Mouse (Mus musculus) heart, embryonic 13.5 days (tissue): ENCODE results near the gene Prr5l. TPM values are rescaled to one million over a fixed set of nuclear protein-coding genes. Genes with fewer than 3 reads are reported as not detected.

Experiments
- ATAC-seq: fragments of 200-750 bp; cut with Nextera tagmentation; 2 replicates; pipeline ENCODE4 v1.8.0; 2017; ENCODE audit warnings: moderate TSS enrichment; ENCODE audit not compliant: insufficient number of reproducible peaks, low FRiP score, low TSS enrichment; ENCODE audit errors: extremely low read depth
- H3K27ac ChIP-seq: fragments of 300-500 bp; sonication (generic); replicated peaks from 2 replicates; pipeline ENCODE4 v1.5.1; 2015; ENCODE audit warnings: moderate library complexity, mild to moderate bottlenecking, inconsistent platforms
- H3K27me3 ChIP-seq: fragments of 300-500 bp; sonication (generic); replicated peaks from 2 replicates; pipeline ENCODE4 v1.6.1; 2015; ENCODE audit warnings: mild to moderate bottlenecking, inconsistent platforms
- H3K36me3 ChIP-seq: fragments of 300-500 bp; sonication (generic); 2 replicates; pipeline ENCODE4 v1.6.1; 2015; ENCODE audit warnings: mild to moderate bottlenecking, inconsistent platforms
- H3K4me1 ChIP-seq: fragments of 300-500 bp; sonication (generic); 2 replicates; pipeline ENCODE4 v1.6.1; 2015; ENCODE audit warnings: inconsistent platforms
- H3K4me2 ChIP-seq: fragments of 300-500 bp; sonication (generic); 2 replicates; pipeline ENCODE4 v1.6.1; 2015; ENCODE audit warnings: inconsistent platforms, mild to moderate bottlenecking, moderate library complexity
- H3K4me3 ChIP-seq: fragments of 300-500 bp; sonication (generic); 2 replicates; pipeline ENCODE4 v1.5.1; 2015; ENCODE audit warnings: moderate library complexity, mild to moderate bottlenecking, inconsistent platforms
- H3K9ac ChIP-seq: fragments of 300-500 bp; sonication (generic); 2 replicates; pipeline ENCODE4 v1.6.1; 2015; ENCODE audit warnings: inconsistent platforms, mild to moderate bottlenecking, moderate library complexity
- H3K9me3 ChIP-seq: fragments of 300-500 bp; sonication (generic); 2 replicates; pipeline ENCODE4 v1.6.1; 2016; ENCODE audit warnings: inconsistent platforms
- WGBS: fragments of 180-500 bp; shearing (Covaris S2); methylation state at CpG from one replicate; pipeline ENCODE4 v1.1.7; 2015; ENCODE audit warnings: mixed read lengths; 5-methylcytosine and 5-hydroxymethylcytosine counted together
- polyA plus RNA-seq: library from polyadenylated mRNA; unstranded; fragments of >200 nt; fragmentation: Nextera tagmentation; extraction: Ambion mirVana; gene quantifications from 2 replicates; pipeline ENCODE4 v1.2.1, GENCODE M21; 2015

Prr5l gene
- polyA plus RNA-seq, 1 experiment from 2014 or later, result 8.9 TPM

DNA sequence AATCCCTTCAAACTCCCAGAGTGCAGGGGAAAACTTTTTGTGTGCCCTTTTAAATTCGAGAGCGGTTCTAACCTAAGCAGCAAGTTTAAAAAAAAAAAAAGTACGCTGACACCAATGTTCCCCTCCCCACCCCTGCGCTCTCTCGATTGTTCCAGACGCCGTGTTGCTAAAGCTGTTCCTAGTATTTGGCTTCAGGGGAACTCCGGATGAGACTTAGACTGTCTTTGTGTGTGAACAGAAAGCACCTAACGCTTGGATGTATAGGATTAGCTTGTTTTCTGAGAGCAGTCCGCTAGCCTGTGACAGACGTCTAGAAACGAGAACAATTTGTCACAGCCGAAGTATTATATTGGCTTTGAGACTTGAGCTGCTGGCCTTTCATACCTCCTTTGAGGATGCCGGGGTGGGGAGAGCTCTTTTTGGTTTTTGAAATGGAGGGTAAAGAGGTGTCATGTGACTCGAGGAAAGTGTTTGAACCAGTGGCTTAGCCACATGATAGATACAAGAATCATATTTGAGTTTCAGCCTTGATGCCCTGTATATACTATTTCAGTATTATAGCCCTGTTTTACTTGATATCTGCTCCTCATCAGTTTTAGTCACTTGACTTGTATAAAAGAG lies 203.6 kb downstream of the Prr5l start:
- H3K4me3 ChIP-seq, result peak overlapping the region; percentile 90
- ATAC-seq, result no peak
- peaks cover 7% of the 10 kb centered on the region for H3K4me1 ChIP-seq
- WGBS, result 7% methylated on average over 15 of the region's 15 CpGs
- H3K9ac ChIP-seq, result peak overlapping the region; percentile 94
- no peaks in the 10 kb centered on the region for H3K9me3 ChIP-seq
- H3K27me3 ChIP-seq, result peaks cover 18% of the 10 kb centered on the region; the same call in 1 of the 2 replicates
- peaks cover 4% of the 10 kb centered on the region; the same call in 1 of the 2 replicates for H3K36me3 ChIP-seq
- H3K27ac ChIP-seq, result no peak overlapping the region
- peak overlapping the region; percentile 89 for H3K4me2 ChIP-seq

DNA sequence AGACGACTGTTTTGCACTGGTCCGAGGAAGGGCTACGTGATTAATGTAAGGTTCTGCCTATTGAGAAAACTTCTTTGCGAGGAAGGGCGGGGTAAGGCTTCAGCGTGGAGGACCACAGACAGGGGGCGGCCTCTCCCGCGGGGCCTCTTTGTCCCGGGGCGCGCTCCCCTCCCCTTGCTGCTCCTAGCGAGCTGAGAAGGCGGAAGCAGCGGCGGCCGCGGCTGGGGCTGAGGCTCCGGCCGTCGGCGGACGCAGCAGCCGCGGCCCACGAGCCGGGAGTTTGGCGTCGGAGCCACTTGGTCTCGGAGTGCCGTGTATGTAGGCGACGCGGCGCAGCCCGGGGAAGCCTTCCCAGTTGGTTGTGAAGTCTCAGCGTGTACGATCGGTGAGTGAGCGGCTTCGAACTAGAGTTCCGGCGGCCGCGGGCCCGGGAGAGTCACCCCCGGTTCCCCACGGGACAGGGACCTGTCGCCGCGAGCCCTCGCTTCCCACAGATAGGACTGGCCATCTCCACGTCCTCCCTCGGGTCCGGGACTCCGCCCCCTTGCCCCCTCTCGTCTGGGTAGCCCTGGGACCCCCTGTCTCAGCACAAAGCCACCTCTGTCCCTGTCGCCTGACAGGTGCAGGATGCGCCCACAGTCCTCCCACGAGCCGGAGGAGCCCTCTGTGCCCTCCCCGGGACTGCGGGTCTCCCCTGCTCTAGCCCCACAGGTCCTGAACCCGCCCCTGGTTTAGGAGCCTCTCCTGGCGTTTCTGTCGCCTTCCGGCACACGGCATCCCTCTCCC lies 204.4 kb downstream of the Prr5l start, which contains the start of gene Traf6:
TSS of gene Traf6 (plus strand) at position 194 of the 786 bp plus-strand sequence.
- Histone ChIP-seq H3K27me3 (peaks cover 26% of the 10 kb centered on the region), H3K9me3 (no peaks in the 10 kb centered on the region), H3K9ac (peak within 1 kb of the TSS; percentile 94), H3K36me3 (0 out of 2 replicates have a peak, but pooled peaks cover 4% of the 10 kb centered on the region), H3K4me1 (peaks cover 7% of the 10 kb centered on the region), H3K27ac (peak within 1 kb of the TSS; percentile 2; the same call in 1 of the 2 replicates), H3K4me3 (peak within 1 kb of the TSS; percentile 90), H3K4me2 (peak within 1 kb of the TSS; percentile 89)
- ATAC-seq, result peak; percentile 71
- under 1% methylated on average over 65 of the region's 68 CpGs for WGBS

GRCm38 (mm10) chr2:101673547-101673946 lies 209.3 kb downstream of the Prr5l start:
- 60% methylated on average over 3 of the region's 3 CpGs for WGBS
- Histone ChIP-seq H3K27ac (no peak overlapping the region), H3K4me2 (no peak overlapping the region), H3K36me3 (no peaks in the 10 kb centered on the region), H3K4me3 (no peak overlapping the region), H3K9me3 (no peaks in the 10 kb centered on the region), H3K4me1 (no peaks in the 10 kb centered on the region), H3K9ac (no peak overlapping the region), H3K27me3 (peaks cover 43% of the 10 kb centered on the region)
- no peak for ATAC-seq

DNA sequence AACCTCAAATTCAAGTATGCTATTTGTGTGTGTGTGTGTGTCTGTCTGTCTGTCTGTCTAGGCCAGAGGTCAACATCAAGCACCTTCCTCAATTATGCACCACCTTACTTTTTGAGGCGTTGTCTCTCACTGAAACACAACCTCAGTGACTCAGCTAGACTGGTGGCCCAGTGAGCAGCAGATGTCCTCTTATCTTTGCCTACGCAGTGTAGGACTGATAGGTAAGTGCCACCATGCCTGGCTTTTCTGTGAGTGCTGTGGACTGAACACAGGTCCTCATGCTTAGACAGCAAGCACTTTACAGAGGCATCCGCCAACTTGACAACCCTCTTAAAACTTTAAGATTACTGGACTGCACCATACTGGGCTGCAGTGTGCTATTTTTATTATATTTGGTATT lies 214.1 kb downstream of the Prr5l start:
- H3K9ac ChIP-seq, result no peak overlapping the region
- H3K9me3 ChIP-seq, result no peaks in the 10 kb centered on the region
- H3K27ac ChIP-seq, result no peak overlapping the region
- no peak overlapping the region for H3K4me2 ChIP-seq
- H3K4me3 ChIP-seq, result no peak overlapping the region
- H3K36me3 ChIP-seq, result no peaks in the 10 kb centered on the region
- peaks cover 20% of the 10 kb centered on the region for H3K27me3 ChIP-seq
- ATAC-seq, result no peak
- WGBS, result 59% methylated on average over 3 of the region's 3 CpGs
- H3K4me1 ChIP-seq, result no peaks in the 10 kb centered on the region

GRCm38 (mm10) chr2:101665703-101666092 lies 217.1 kb downstream of the Prr5l start:
- no peak overlapping the region for H3K27ac ChIP-seq
- no peaks in the 10 kb centered on the region for H3K36me3 ChIP-seq
- H3K4me2 ChIP-seq, result no peak overlapping the region
- H3K4me3 ChIP-seq, result no peak overlapping the region
- 85% methylated on average over 3 of the region's 3 CpGs for WGBS
- H3K27me3 ChIP-seq, result no peaks in the 10 kb centered on the region
- ATAC-seq, result no peak
- H3K4me1 ChIP-seq, result no peaks in the 10 kb centered on the region
- H3K9ac ChIP-seq, result no peak overlapping the region
- H3K9me3 ChIP-seq, result no peaks in the 10 kb centered on the region

- 20% methylated on average over 9 of the region's 9 CpGs for WGBS
- no peaks in the 10 kb centered on the region for H3K36me3 ChIP-seq
- no peak overlapping the region for H3K4me3 ChIP-seq
- no peaks in the 10 kb centered on the region for H3K9me3 ChIP-seq
- no peak overlapping the region for H3K27ac ChIP-seq
- H3K27me3 ChIP-seq, result no peaks in the 10 kb centered on the region
- no peak overlapping the region for H3K4me2 ChIP-seq
- no peak for ATAC-seq
- H3K9ac ChIP-seq, result no peak overlapping the region
- H3K4me1 ChIP-seq, result no peaks in the 10 kb centered on the region
These were observed 217.6 kb downstream of the Prr5l start for GRCm38 (mm10) chr2:101665058-101665702.

Other genes with a start within 250 kb of the Prr5l start
- 0.11 TPM in 1 of 2 replicates, not detected in the other for gene Rag1, start 233.5 kb downstream of the Prr5l start, polyA plus RNA-seq
- gene B230118H07Rik, start 233.5 kb downstream of the Prr5l start, polyA plus RNA-seq, result 49.1 and 60.0 TPM in 2 replicates
- 4.6 and 4.8 TPM in 2 replicates for gene Traf6, start 204.6 kb downstream of the Prr5l start, polyA plus RNA-seq
- gene Commd9, start 3.2 kb upstream of the Prr5l start, polyA plus RNA-seq, result 51.3 and 55.9 TPM in 2 replicates